8 mouse cellular contexts compared by ENCODE assay signal in genomic region chr5:127615459-127615858, GRCm38 (mm10). TPM values are rescaled to one million over a fixed set of nuclear protein-coding genes. Genes with fewer than 3 reads are reported as not detected.
DNase-seq lines count a peak whose midpoint lies in the region; ATAC-seq lines count a peak whose summit lies in the region.

No protein-coding gene starts in this region.

- ATAC-seq in lung, embryonic 15.5 days (ENCODE audit: borderline replicate concordance, extremely low read depth, low FRiP score, low TSS enrichment) = no peak
- no peak for ATAC-seq in forebrain, embryonic 15.5 days (replicated peaks)
- no peak for ATAC-seq in liver, embryonic 11.5 days (replicated peaks; ENCODE audit: low FRiP score)
- no peak for ATAC-seq in stomach, embryonic 14.5 days (ENCODE audit: insufficient number of reproducible peaks, insufficient read depth, low FRiP score, low read depth)

- DNase-seq in lung, postnatal 14 days = no peak
- DNase-seq in liver, embryonic 11.5 days (ENCODE audit: low spot score) = no peak
- no peak for DNase-seq in layer of hippocampus, adult 9-10 months (ENCODE audit: low spot score)
- DNase-seq in layer of hippocampus, adult 18-20 months (ENCODE audit: low spot score in 2 of 2) = no peak
- no peak for DNase-seq in urinary bladder, postnatal 4 days (ENCODE audit: low spot score in 2 of 2)

- H3K36me3 ChIP-seq in lung, embryonic 15.5 days = no peaks in the 10 kb centered on the region
- no peaks in the 10 kb centered on the region for H3K36me3 ChIP-seq in forebrain, embryonic 15.5 days
- H3K36me3 ChIP-seq in liver, embryonic 11.5 days (ENCODE audit: control insufficient read depth, insufficient read depth, low read length) = no peaks in the 10 kb centered on the region
- no peaks in the 10 kb centered on the region for H3K36me3 ChIP-seq in stomach, embryonic 14.5 days (ENCODE audit: control insufficient read depth, insufficient read depth, low read length)

- peak overlapping the region; percentile 96 for H3K4me3 ChIP-seq in lung, embryonic 15.5 days
- peak overlapping the region; percentile 98 for H3K4me3 ChIP-seq in forebrain, embryonic 15.5 days
- peak overlapping the region; percentile 97 for H3K4me3 ChIP-seq in liver, embryonic 11.5 days (ENCODE audit: low read depth, low read length)
- H3K4me3 ChIP-seq in stomach, embryonic 14.5 days (ENCODE audit: low read depth, low read length) = peak overlapping the region; percentile 97

- WGBS in lung, embryonic 15.5 days = 65% methylated on average over 3 of the region's 3 CpGs
- WGBS in forebrain, embryonic 15.5 days = 69% methylated on average over 3 of the region's 3 CpGs
- WGBS in liver, embryonic 11.5 days = 52% methylated on average over 3 of the region's 3 CpGs
- 72% methylated on average over 3 of the region's 3 CpGs for WGBS in stomach, embryonic 14.5 days

- H3K4me2 ChIP-seq in lung, embryonic 15.5 days = peak overlapping the region; percentile 90
- H3K4me2 ChIP-seq in forebrain, embryonic 15.5 days (replicated peaks) = peak overlapping the region; percentile 88
- H3K4me2 ChIP-seq in liver, embryonic 11.5 days = peak overlapping the region; percentile 97
- H3K4me2 ChIP-seq in stomach, embryonic 14.5 days (replicated peaks; ENCODE audit: low read depth, low read length) = peak overlapping the region; percentile 94

- H3K4me1 ChIP-seq in lung, embryonic 15.5 days = peaks cover 38% of the 10 kb centered on the region
- H3K4me1 ChIP-seq in forebrain, embryonic 15.5 days = peaks cover 39% of the 10 kb centered on the region
- H3K4me1 ChIP-seq in liver, embryonic 11.5 days (replicated peaks; ENCODE audit: control insufficient read depth, insufficient read depth, low read length) = peaks cover 15% of the 10 kb centered on the region
- H3K4me1 ChIP-seq in stomach, embryonic 14.5 days (ENCODE audit: control insufficient read depth, insufficient read depth, low read length) = peaks cover 20% of the 10 kb centered on the region; the same call in 1 of the 2 replicates

- no peak overlapping the region for H3K27ac ChIP-seq in lung, embryonic 15.5 days
- no peak overlapping the region for H3K27ac ChIP-seq in forebrain, embryonic 15.5 days (replicated peaks)
- H3K27ac ChIP-seq in liver, embryonic 11.5 days (ENCODE audit: low read depth, low read length) = no peak overlapping the region
- H3K27ac ChIP-seq in stomach, embryonic 14.5 days (ENCODE audit: low read length) = no peak overlapping the region

- no peaks in the 10 kb centered on the region for H3K9me3 ChIP-seq in lung, embryonic 15.5 days
- no peaks in the 10 kb centered on the region for H3K9me3 ChIP-seq in forebrain, embryonic 15.5 days
- no peaks in the 10 kb centered on the region for H3K9me3 ChIP-seq in liver, embryonic 11.5 days (ENCODE audit: control insufficient read depth, low read length)
- H3K9me3 ChIP-seq in stomach, embryonic 14.5 days (ENCODE audit: control insufficient read depth, low read depth, low read length) = no peaks in the 10 kb centered on the region

- peak overlapping the region; percentile 97; the same call in 1 of the 2 replicates for H3K9ac ChIP-seq in lung, embryonic 15.5 days
- peak overlapping the region; percentile 99 for H3K9ac ChIP-seq in forebrain, embryonic 15.5 days (replicated peaks)
- H3K9ac ChIP-seq in liver, embryonic 11.5 days (ENCODE audit: low read depth, low read length) = peak overlapping the region; percentile 93
- H3K9ac ChIP-seq in stomach, embryonic 14.5 days (replicated peaks; ENCODE audit: low read depth, low read length) = no peak overlapping the region

- no peaks in the 10 kb centered on the region for H3K27me3 ChIP-seq in lung, embryonic 15.5 days
- H3K27me3 ChIP-seq in forebrain, embryonic 15.5 days = no peaks in the 10 kb centered on the region
- no peaks in the 10 kb centered on the region for H3K27me3 ChIP-seq in liver, embryonic 11.5 days (replicated peaks; ENCODE audit: control insufficient read depth, insufficient read depth, low read length)
- H3K27me3 ChIP-seq in stomach, embryonic 14.5 days (ENCODE audit: control insufficient read depth, insufficient read depth, low read length) = no peaks in the 10 kb centered on the region

RNA-seq across cellular contexts. Expression of gene Glt1d1, which starts 16.6 kb away (rescaled TPM):
- 0.42 and 0.65 TPM in 2 replicates for polyA plus RNA-seq in lung, embryonic 15.5 days (2015; fragmentation: Nextera tagmentation; extraction: Ambion mirVana)
- polyA plus RNA-seq in forebrain, embryonic 15.5 days (2015; fragmentation: Nextera tagmentation; extraction: Ambion mirVana) = 1.4 and 1.5 TPM in 2 replicates
- polyA plus RNA-seq in liver, embryonic 11.5 days (2014; fragmentation: Nextera tagmentation; extraction: Ambion mirVana) = 0.10 and 0.67 TPM in 2 replicates
- polyA plus RNA-seq in stomach, embryonic 14.5 days (2014; fragmentation: Nextera tagmentation; extraction: Ambion mirVana) = 0.33 and 0.52 TPM in 2 replicates
- 10 to 100 TPM; 18.4 to 23.7 TPM for total RNA-seq in layer of hippocampus, adult 18-20 months (2021)

RNA-seq across cellular contexts. Expression of gene Slc15a4, which starts 17.2 kb away (rescaled TPM):
- 25.5 and 29.0 TPM in 2 replicates for polyA plus RNA-seq in lung, embryonic 15.5 days (2015; fragmentation: Nextera tagmentation; extraction: Ambion mirVana)
- polyA plus RNA-seq in forebrain, embryonic 15.5 days (2015; fragmentation: Nextera tagmentation; extraction: Ambion mirVana) = 28.9 and 29.1 TPM in 2 replicates
- 17.6 and 20.1 TPM in 2 replicates for polyA plus RNA-seq in liver, embryonic 11.5 days (2014; fragmentation: Nextera tagmentation; extraction: Ambion mirVana)
- polyA plus RNA-seq in stomach, embryonic 14.5 days (2014; fragmentation: Nextera tagmentation; extraction: Ambion mirVana) = 17.9 and 19.2 TPM in 2 replicates
- total RNA-seq in layer of hippocampus, adult 18-20 months (2021) = 10 to 100 TPM; 26.9 to 29.0 TPM
